Mouse (Mus musculus) layer of hippocampus, adult 18-20 months (tissue): ENCODE results near the gene Lmbr1l. TPM values are rescaled to one million over a fixed set of nuclear protein-coding genes. Genes with fewer than 3 reads are reported as not detected.
"Not testable (repeated sequence)": the region's sequence is repeated elsewhere in the genome, so short reads cannot be mapped to it uniquely, and the experiment has no call there.

Source experiments
- DNase-seq, 2 experiments: peaks; one replicate each; pipeline ENCODE4 v3.0.0; 2022; ENCODE audit warnings: low spot score in 2 of 2
- total RNA-seq, 2 experiments: library from RNA; stranded (reverse); gene quantifications; 2 replicates each; pipeline ENCODE4 v1.2.3; 2021

The Lmbr1l gene
- total RNA-seq, 2 experiments from 2014 or later, result 13.7 to 14.0 TPM

DNA sequence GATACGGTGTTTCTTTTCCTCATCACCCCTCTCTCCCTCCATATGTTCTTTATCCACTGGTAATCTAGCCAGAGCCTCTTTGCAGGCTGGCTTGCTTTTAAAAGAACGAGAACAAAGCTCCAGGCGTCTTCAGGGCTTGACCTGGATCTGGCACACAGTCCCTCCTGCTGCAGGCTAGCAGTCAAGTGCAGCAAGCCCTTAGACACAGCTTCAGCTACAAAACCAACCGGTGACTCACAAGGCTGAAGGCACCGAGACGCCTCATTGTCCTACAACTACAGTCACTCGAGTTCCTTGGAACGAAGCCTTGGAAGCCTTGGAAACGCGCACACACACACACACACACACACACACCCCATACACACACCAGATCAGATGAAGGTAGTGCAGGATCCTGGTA, 22.8 kb upstream of the Lmbr1l start:
- no peak for DNase-seq

- DNase-seq, result peak; percentile 92 to 94
Observed at GRCm38 (mm10) chr15:98934217-98934839, 16.3 kb upstream of the Lmbr1l start, which contains the start of gene Tuba1b. TSS of gene Tuba1b (minus strand) at chr15:98934565.

DNA sequence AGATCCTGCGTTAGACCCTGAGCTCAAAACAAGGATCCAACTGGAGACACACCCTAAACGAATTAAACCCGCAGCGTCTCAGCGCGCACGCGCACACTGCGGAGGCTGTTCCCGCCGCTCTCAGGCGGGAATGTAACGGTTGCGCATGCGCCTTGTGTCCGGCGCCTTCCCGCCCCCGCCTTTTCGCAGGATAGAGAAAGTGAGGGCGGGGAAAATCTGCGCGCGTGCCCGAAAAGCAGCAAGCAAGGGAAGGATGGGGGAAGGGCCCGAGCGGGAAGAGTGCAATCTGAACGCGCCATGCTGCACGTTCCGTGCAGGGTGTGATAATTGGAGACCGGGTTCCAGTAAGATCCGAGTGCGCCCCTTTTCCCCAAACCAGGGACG, 15.8 kb upstream of the Lmbr1l start:
- peak; percentile 93 to 98 for DNase-seq

DNA sequence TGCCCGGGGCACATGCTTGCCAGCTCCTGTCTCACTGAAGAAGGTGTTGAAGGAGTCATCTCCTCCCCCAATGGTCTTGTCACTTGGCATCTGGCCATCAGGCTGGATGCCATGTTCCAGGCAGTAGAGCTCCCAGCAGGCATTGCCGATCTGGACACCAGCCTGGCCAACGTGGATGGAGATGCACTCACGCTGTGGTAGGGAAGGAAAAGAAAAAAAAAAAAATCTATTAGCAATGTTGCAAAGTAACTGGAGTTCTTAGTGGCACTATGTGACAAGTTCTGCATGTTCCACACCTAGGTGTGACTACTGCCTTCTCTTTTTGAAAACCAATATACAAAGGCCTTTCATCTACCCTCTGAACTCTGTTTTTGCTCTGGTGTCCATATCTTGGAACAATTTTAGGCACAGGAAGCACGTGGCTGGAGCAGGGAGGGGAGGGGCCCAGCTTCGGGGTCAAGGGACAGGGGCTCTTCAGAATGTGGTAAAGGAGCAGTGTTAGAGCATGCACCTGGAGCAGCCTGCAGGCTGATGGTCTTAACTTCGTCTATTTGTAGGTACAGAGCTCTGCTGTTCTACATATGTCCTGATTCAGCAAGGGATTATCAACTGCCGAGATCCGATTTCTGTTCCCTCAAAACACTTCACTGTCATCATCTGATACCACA, 15.1 kb upstream of the Lmbr1l start:
- not testable (repeated sequence) for DNase-seq

DNA sequence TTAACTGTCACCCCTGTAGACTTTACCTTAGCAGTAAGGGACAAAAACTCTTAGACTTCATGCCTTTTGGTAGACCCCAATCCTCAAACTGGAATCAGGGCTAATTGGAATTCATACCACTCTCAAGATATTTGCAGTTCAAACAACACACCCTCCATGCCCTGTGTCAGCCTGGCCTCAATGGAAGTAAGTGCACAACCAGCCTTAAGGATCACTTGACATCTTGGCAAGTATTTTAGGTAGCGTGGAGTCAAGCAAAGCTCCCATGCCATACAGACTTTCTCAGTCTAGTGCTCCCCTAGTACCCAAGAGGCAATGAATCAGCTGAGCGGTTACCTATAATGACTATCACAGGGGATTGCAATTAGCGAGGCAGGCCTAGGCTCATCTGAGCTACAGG, 13.0 kb upstream of the Lmbr1l start:
- DNase-seq, result no peak

GRCm38 (mm10) chr15:98930017-98930734, 12.1 kb upstream of the Lmbr1l start:
- no peak for DNase-seq

DNA sequence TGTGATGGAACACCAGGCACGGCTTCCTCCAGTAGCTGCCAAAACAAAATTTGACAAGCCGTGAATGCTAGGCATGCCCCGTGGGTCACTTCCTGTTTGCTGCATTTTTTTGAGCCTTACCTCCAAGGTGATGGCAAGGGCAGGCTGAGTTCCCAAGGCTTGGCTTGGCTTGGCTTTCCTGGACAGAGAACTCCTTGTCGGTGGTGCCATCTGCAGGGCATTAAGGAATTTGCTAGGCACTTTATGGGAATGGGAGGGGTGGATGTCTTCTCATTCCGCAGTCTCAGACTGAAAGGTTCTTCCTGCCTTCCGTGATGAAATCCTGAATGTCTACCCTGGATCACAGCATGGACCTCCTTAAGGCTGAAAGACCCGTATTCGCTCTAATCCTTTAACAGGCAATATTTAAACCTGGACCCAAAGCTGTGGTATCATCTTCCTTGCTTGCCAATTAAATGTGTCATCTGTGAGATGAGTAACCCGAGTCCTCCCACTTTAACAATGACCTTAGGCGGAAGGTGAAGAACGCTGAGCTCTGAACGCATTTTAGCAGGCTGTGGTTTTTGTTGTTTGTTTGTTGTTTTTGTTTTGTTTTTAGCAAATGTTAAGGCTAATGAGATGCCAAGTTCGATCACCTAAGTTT, 10.7 kb upstream of the Lmbr1l start:
- DNase-seq, result peak; percentile 46 to 78

GRCm38 (mm10) chr15:98927566-98927965, 9.5 kb upstream of the Lmbr1l start:
- DNase-seq, result no peak

DNA sequence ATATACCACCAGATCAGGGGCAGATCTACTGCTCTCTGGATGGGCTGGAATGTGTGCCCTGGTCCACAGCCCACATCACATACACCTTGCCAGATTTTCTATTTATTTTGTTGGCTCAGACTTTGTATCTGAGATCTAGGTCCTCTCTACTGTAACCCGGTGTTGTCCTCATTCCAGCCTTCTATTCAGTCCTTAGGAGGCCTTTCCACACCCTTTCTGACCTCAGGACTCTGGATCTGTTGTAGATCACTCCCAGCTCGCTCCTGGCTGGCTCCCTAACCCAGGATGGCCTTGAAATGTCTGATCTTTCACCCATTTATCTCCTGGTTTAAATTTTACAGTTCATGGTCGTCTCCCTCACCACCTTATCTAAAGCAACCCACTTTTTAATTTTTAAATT, 6.7 kb upstream of the Lmbr1l start:
- no peak for DNase-seq

- no peak for DNase-seq
Observed at GRCm38 (mm10) chr15:98923031-98923537, 5.1 kb upstream of the Lmbr1l start.

GRCm38 (mm10) chr15:98922581-98922980, 4.5 kb upstream of the Lmbr1l start:
- DNase-seq, result no peak

DNA sequence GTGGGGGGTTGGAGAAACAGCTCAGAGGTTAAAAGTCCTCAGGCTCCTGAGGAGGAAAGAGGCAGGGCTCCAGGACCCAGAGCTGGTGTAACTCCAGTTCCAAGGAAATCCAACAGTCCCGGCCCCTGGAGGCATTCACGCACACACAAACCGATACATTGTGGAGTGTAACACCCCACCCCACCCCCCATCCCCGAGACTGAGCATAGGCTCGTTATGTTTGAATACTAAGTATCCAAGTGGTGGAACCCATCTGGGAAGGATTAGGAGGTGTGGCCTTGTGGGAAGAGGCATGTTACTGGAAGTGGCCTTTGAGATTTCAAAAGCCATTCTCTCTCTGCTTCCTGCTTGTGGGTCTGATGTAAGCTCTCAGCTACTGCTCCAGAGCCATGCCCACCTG, 3.5 kb upstream of the Lmbr1l start:
- no peak for DNase-seq

DNA sequence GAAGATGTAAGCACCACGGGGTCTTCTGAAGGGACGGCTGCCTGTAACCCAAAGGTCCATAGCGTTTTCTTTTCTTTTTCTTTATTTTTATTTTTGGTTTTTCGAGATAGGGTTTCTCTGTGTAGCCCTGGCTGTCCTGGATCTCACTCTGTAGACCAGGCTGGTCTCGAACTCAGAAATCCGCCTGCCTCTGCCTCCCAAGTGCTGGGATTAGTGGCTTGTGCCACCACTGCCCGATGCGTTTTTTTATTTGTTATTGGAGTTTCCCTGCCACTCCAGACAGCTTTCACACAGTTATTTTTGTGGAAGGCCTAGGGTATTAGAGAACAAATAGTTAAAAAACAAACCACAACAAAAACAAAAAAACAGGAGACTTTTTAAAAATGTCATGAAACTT, 466 bp upstream of the Lmbr1l start:
- not testable (repeated sequence) for DNase-seq

DNA sequence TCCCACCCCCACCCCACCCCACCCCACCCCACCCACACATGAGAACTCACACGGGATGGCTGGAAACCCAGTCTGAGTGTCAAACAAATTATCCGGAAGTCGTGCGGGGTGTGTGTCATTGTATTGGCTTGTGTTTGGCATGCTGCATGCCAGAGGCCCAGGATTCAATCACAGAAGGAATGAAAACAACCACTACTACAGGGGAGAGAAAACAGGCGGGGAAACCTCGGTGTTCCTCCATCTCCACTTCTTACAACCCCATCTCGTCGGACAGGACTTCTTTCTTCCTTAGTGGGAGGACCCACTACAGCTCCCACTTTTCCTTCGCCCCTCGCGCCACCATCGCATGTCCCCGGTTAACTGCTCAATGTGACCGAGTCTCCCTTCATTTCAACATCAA, 940 bp downstream of the Lmbr1l start:
- DNase-seq, result peak in 1 of 2 experiments; percentile 30

DNA sequence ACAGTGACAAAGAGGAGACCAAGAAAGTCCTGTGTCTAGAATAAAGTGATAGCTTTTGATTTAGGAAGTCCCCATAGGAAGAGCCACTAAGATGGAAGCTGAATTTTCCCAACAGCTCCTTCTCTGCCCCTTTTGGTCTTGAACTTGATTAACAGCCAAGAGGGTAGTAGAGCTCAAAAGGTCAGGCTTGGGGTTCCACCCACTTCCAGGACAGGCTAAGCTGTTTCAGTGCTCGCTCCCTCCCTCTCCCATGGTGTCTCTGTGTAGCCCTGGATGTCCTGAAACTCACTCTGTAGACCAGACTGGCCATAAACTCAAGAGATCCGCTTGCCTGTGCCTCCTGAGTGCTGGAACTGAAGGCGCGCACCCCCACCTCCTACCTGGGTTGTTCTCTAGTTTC, 2.0 kb downstream of the Lmbr1l start:
- DNase-seq, result no peak

DNA sequence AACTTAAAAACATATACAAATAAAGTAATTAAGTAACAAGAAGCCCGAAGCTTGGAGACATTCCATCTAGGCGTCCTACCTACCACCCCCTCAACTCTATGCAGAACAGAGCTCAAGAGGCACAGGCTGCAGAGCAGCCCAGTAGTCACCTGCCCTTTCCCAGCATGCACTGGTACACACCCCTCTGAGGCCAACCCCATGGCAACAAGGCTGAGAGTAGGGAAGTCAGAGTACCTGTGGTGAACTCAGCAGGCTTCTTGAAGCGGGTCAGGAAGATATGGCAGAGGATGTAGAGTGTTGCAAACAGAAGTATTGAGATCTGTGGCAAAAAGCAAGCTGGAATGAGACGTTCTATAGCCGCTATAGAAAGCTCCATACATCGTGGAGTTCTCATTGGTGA, 3.1 kb downstream of the Lmbr1l start:
- DNase-seq, result no peak

DNA sequence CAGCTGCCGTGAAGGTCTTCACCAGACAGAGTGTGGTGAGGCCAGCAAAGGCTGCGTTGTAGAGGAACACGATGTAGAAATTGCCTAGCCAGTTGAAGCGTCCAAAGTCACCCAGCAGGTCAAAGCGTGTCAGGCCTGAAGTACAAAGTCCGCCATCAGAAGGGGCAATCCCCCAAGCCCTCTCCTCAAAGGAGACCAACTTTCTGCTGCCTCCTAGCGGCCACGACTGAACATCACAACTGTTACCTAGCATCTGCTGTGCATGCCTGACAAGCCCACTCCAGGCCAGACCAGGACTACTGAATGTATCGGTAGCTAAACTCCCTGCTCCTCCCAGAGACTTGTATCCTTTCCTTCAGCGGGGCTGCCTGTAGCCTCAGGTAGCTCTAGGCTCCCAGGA, 13.3 kb downstream of the Lmbr1l start:
- no peak for DNase-seq

DNA sequence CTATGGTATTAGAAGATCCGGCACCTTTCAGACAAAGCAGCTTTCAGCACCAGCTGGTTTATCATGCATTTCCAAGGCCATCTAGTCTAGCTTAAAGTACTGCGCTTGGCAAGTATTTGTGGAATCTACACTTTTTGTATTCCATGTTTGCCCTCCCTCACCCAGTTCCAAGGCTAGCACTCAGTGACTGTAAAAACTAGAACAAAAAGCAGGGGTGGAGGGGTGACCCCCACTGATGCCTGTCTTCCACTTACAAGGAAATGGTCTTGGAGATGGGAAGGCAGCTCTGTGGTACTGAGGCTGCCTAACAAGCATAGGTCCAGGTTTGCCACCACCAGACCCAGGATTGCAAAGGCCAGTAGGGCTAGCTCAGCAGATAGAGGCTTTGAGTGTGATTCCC, 15.4 kb downstream of the Lmbr1l start:
- no peak for DNase-seq

- no peak for DNase-seq
Observed at GRCm38 (mm10) chr15:98901530-98901929, 16.5 kb downstream of the Lmbr1l start.

DNA sequence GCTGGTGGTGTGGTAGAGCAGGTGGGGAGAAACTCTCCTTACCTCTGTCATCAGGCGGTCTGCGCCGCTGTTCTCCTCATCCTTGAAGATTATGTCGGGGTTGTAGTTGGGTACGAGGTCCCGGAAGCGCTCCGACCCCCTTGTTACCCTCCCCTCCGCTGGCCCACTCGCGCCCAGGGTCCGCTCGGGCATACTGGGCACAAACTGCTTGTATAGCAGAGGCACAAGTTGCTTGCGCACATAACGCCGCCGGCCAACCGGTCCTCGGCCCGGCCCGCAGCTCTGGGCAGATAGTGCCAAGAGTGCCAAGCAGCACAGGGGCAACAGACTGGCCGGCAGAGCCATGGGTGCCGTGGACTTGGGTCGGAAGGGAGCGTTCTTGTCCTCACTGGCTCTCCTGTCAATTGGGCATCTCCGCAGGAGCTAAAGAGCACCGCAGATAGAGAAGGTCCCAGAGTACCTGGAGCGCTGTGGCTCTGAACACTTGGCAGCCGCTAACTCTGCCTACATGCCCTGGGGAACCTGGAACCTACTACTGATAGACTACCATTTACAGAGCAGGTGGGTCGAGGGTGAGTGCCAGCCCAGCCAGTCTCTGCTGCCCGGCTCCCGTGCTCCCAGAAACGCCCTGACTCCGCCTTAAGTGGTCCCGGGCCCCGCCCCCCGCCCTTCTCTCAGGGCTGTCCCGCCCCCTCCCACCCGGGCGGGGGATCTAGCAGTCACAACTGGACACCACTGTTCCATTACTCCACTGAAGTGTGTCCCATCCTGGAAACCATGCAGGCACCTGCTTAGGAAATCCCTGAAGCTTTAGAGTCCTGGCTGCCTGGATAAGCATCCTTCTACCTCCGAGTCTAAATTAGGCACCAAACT, 19.9 kb downstream of the Lmbr1l start, which contains the start of gene Dhh:
TSS of gene Dhh (minus strand) at position 613 of the 873 bp plus-strand sequence.
- no peak for DNase-seq

DNA sequence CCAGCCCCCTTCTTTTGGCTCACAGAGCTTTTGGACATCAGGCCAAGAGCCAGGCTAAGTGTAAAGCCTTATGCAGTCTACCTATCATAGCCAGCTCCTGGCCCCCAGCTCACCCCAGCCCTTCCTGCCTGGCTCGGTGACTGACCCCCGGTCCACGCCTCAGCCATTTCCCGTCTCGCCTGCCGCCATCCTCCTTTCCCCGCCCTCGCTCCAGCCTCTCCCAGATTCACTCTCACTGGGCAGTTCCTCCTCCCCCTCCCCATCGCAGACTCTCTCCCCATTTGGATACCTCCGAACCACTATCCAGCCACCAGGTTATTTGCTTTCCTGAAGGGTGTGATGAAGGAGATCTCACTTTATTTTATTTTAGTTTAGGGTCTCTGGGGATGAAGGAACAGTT, 20.5 kb downstream of the Lmbr1l start:
- no peak for DNase-seq
